Mouse (Mus musculus): Measurements from ENCODE around the gene Git2.
A peak's percentile ranks its signal among the peaks of the same experiment; 100 is the strongest.

Gene Git2

GRCm38 (mm10) chr5:114720784-114721183 lies 54.5 kb downstream of the Git2 start:
- no peak for DNase-seq (ENCODE audit: low read depth, low spot score)

GRCm38 (mm10) chr5:114719928-114720270 lies 55.4 kb downstream of the Git2 start:
- no peak for DNase-seq (ENCODE audit: low read depth, low spot score)

- DNase-seq (ENCODE audit: low read depth, low spot score), result no peak
Observed at GRCm38 (mm10) chr5:114719003-114719927, 56.1 kb downstream of the Git2 start.

- no peak for DNase-seq (ENCODE audit: low read depth, low spot score)
Observed at GRCm38 (mm10) chr5:114718483-114718882, 56.8 kb downstream of the Git2 start.

GRCm38 (mm10) chr5:114717937-114718336 lies 57.4 kb downstream of the Git2 start:
- no peak for DNase-seq (ENCODE audit: low read depth, low spot score)

- DNase-seq (ENCODE audit: low read depth, low spot score), result no peak
Observed at GRCm38 (mm10) chr5:114717292-114717691, 58.0 kb downstream of the Git2 start.

- no peak for DNase-seq (ENCODE audit: low read depth, low spot score)
Observed at GRCm38 (mm10) chr5:114714551-114714950, 60.8 kb downstream of the Git2 start.

GRCm38 (mm10) chr5:114709357-114709756 lies 66.0 kb downstream of the Git2 start:
- no peak for DNase-seq (ENCODE audit: low read depth, low spot score)

- DNase-seq (ENCODE audit: low read depth, low spot score), result no peak
Observed at GRCm38 (mm10) chr5:114708491-114708890, 66.8 kb downstream of the Git2 start.

- DNase-seq (ENCODE audit: low read depth, low spot score), result peak; percentile 97
Observed at GRCm38 (mm10) chr5:114707265-114708068, 67.8 kb downstream of the Git2 start, which contains the start of gene Tchp. TSS of gene Tchp (plus strand) at chr5:114707760.

- peak; percentile 42 for DNase-seq (ENCODE audit: low read depth, low spot score)
Observed at GRCm38 (mm10) chr5:114702403-114703392, 72.6 kb downstream of the Git2 start.

GRCm38 (mm10) chr5:114699015-114699414 lies 76.3 kb downstream of the Git2 start:
- no peak for DNase-seq (ENCODE audit: low read depth, low spot score)

- no peak for DNase-seq (ENCODE audit: low read depth, low spot score)
Observed at GRCm38 (mm10) chr5:114698044-114698746, 77.1 kb downstream of the Git2 start.

- no peak for DNase-seq (ENCODE audit: low read depth, low spot score)
Observed at GRCm38 (mm10) chr5:114696939-114697338, 78.4 kb downstream of the Git2 start.

GRCm38 (mm10) chr5:114695775-114696174 lies 79.5 kb downstream of the Git2 start:
- DNase-seq (ENCODE audit: low read depth, low spot score), result no peak

GRCm38 (mm10) chr5:114690633-114691567 lies 84.4 kb downstream of the Git2 start, which contains the start of gene Gltp:
TSS of gene Gltp (minus strand) at chr5:114690984.
- DNase-seq (ENCODE audit: low read depth, low spot score), result peak; percentile 91

GRCm38 (mm10) chr5:114689700-114690366 lies 85.5 kb downstream of the Git2 start:
- DNase-seq (ENCODE audit: low read depth, low spot score), result no peak

GRCm38 (mm10) chr5:114688703-114689102 lies 86.6 kb downstream of the Git2 start:
- DNase-seq (ENCODE audit: low read depth, low spot score), result no peak

GRCm38 (mm10) chr5:114687901-114688300 lies 87.4 kb downstream of the Git2 start:
- DNase-seq (ENCODE audit: low read depth, low spot score), result no peak
